In genomic region chr6:100109351-100109750, GRCm38 (mm10) we compare ENCODE assay signal across 23 mouse cellular contexts.
DNase-seq lines count a peak whose midpoint lies in the region; ATAC-seq and TF ChIP-seq lines count a peak whose summit lies in the region.
"Had no signal": no experiment of that assay in that cellular context is flagged by ENCODE, and none has a peak within 500 bp of the region (broad histone marks: within the 10 kb centered on the region; RNA-seq: fewer than 3 reads in every experiment).

No protein-coding gene starts in this region.

- H3K4me2 ChIP-seq in embryonic facial prominence, embryonic 14.5 days (ENCODE audit: low read depth, low read length) = no peak overlapping the region
- no peak overlapping the region for H3K4me2 ChIP-seq in heart, embryonic 15.5 days
- no peak overlapping the region for H3K4me2 ChIP-seq in kidney, embryonic 15.5 days
- no peak overlapping the region for H3K4me2 ChIP-seq in stomach, embryonic 14.5 days (replicated peaks; ENCODE audit: low read depth, low read length)
- H3K4me2 ChIP-seq in stomach, postnatal 0 days (replicated peaks; ENCODE audit: low read depth) = no peak overlapping the region
- H3K4me2 ChIP-seq: hindbrain, embryonic 15.5 days; limb, embryonic 13.5 days; liver, embryonic 11.5 days; midbrain, embryonic 11.5 days; neural tube, embryonic 12.5 days had no signal

- H3K36me3 ChIP-seq in embryonic facial prominence, embryonic 14.5 days (ENCODE audit: control insufficient read depth, insufficient read depth, low read length) = no peaks in the 10 kb centered on the region
- no peaks in the 10 kb centered on the region for H3K36me3 ChIP-seq in embryonic facial prominence, embryonic 10.5 days (replicated peaks)
- H3K36me3 ChIP-seq in heart, embryonic 15.5 days = no peaks in the 10 kb centered on the region
- no peaks in the 10 kb centered on the region for H3K36me3 ChIP-seq in kidney, embryonic 15.5 days
- H3K36me3 ChIP-seq in stomach, embryonic 14.5 days (ENCODE audit: control insufficient read depth, insufficient read depth, low read length) = no peaks in the 10 kb centered on the region
- H3K36me3 ChIP-seq in stomach, postnatal 0 days (ENCODE audit: control insufficient read depth, insufficient read depth, low read length) = no peaks in the 10 kb centered on the region
- H3K36me3 ChIP-seq: hindbrain, embryonic 10.5 days; hindbrain, embryonic 15.5 days; limb, embryonic 13.5 days; neural tube, embryonic 12.5 days had no signal

- H3K4me3 ChIP-seq in embryonic facial prominence, embryonic 14.5 days (ENCODE audit: low read depth, low read length) = no peak overlapping the region
- no peak overlapping the region for H3K4me3 ChIP-seq in embryonic facial prominence, embryonic 10.5 days
- no peak overlapping the region for H3K4me3 ChIP-seq in heart, embryonic 15.5 days
- no peak overlapping the region for H3K4me3 ChIP-seq in kidney, embryonic 15.5 days (replicated peaks)
- H3K4me3 ChIP-seq in stomach, embryonic 14.5 days (ENCODE audit: low read depth, low read length) = no peak overlapping the region
- no peak overlapping the region for H3K4me3 ChIP-seq in stomach, postnatal 0 days (ENCODE audit: low read depth, low read length)
- H3K4me3 ChIP-seq: hindbrain, embryonic 10.5 days; hindbrain, embryonic 15.5 days; limb, embryonic 13.5 days; neural tube, embryonic 12.5 days had no signal

- 0 out of 2 replicates have a peak, but pooled peaks cover 3% of the 10 kb centered on the region for H3K4me1 ChIP-seq in embryonic facial prominence, embryonic 14.5 days (ENCODE audit: control insufficient read depth, insufficient read depth, low read length)
- peaks cover 25% of the 10 kb centered on the region for H3K4me1 ChIP-seq in embryonic facial prominence, embryonic 10.5 days
- peaks cover 49% of the 10 kb centered on the region for H3K4me1 ChIP-seq in heart, embryonic 15.5 days (replicated peaks)
- H3K4me1 ChIP-seq in kidney, embryonic 15.5 days = peaks cover 46% of the 10 kb centered on the region
- H3K4me1 ChIP-seq in stomach, embryonic 14.5 days (ENCODE audit: control insufficient read depth, insufficient read depth, low read length) = peaks cover 14% of the 10 kb centered on the region; the same call in 1 of the 2 replicates
- H3K4me1 ChIP-seq in stomach, postnatal 0 days (replicated peaks; ENCODE audit: control insufficient read depth, insufficient read depth) = no peaks in the 10 kb centered on the region
- H3K4me1 ChIP-seq: neural tube, embryonic 12.5 days had no signal

- no peaks in the 10 kb centered on the region for H3K9me3 ChIP-seq in embryonic facial prominence, embryonic 14.5 days (ENCODE audit: control insufficient read depth, low read length)
- no peaks in the 10 kb centered on the region for H3K9me3 ChIP-seq in embryonic facial prominence, embryonic 10.5 days
- no peaks in the 10 kb centered on the region for H3K9me3 ChIP-seq in heart, embryonic 15.5 days (replicated peaks)
- no peaks in the 10 kb centered on the region for H3K9me3 ChIP-seq in kidney, embryonic 15.5 days (replicated peaks)
- H3K9me3 ChIP-seq in stomach, embryonic 14.5 days (ENCODE audit: control insufficient read depth, low read depth, low read length) = no peaks in the 10 kb centered on the region
- H3K9me3 ChIP-seq in stomach, postnatal 0 days (ENCODE audit: control insufficient read depth, low read length) = no peaks in the 10 kb centered on the region
- H3K9me3 ChIP-seq: hindbrain, embryonic 10.5 days; hindbrain, embryonic 15.5 days; limb, embryonic 13.5 days; neural tube, embryonic 12.5 days had no signal

- no peak overlapping the region for H3K27ac ChIP-seq in embryonic facial prominence, embryonic 14.5 days (replicated peaks; ENCODE audit: low read depth, low read length)
- H3K27ac ChIP-seq in embryonic facial prominence, embryonic 10.5 days (replicated peaks) = no peak overlapping the region
- H3K27ac ChIP-seq in heart, embryonic 15.5 days = peak overlapping the region; percentile 53
- peak overlapping the region; percentile 60; the same call in 1 of the 2 replicates for H3K27ac ChIP-seq in kidney, embryonic 15.5 days
- no peak overlapping the region for H3K27ac ChIP-seq in stomach, embryonic 14.5 days (ENCODE audit: low read length)
- no peak overlapping the region for H3K27ac ChIP-seq in stomach, postnatal 0 days (replicated peaks)
- H3K27ac ChIP-seq: hindbrain, embryonic 10.5 days; hindbrain, embryonic 15.5 days; limb, embryonic 13.5 days; neural tube, embryonic 12.5 days had no signal

- H3K27me3 ChIP-seq in embryonic facial prominence, embryonic 14.5 days (replicated peaks; ENCODE audit: control insufficient read depth, insufficient read depth, low read length) = no peaks in the 10 kb centered on the region; the same call in 1 of the 2 replicates
- H3K27me3 ChIP-seq in embryonic facial prominence, embryonic 10.5 days (replicated peaks; ENCODE audit: low read depth, poor library complexity, severe bottlenecking) = peaks cover 49% of the 10 kb centered on the region
- H3K27me3 ChIP-seq in heart, embryonic 15.5 days = 0 out of 2 replicates have a peak, but pooled peaks cover 7% of the 10 kb centered on the region
- peaks cover 61% of the 10 kb centered on the region for H3K27me3 ChIP-seq in kidney, embryonic 15.5 days
- H3K27me3 ChIP-seq in stomach, embryonic 14.5 days (ENCODE audit: control insufficient read depth, insufficient read depth, low read length) = no peaks in the 10 kb centered on the region
- no peaks in the 10 kb centered on the region for H3K27me3 ChIP-seq in stomach, postnatal 0 days (ENCODE audit: control insufficient read depth, insufficient read depth, low read length)
- H3K27me3 ChIP-seq: CH12.LX; hindbrain, embryonic 15.5 days had no signal

- no peak for TF ChIP-seq EP300 in stomach, postnatal 0 days (optimal IDR thresholded peaks at IDR 0.05)

- WGBS in embryonic facial prominence, embryonic 14.5 days = 67% methylated on average over 3 of the region's 3 CpGs
- WGBS in embryonic facial prominence, embryonic 10.5 days = 69% methylated on average over 3 of the region's 3 CpGs
- WGBS in heart, embryonic 15.5 days = 69% methylated on average over 3 of the region's 3 CpGs
- 39% methylated on average over 3 of the region's 3 CpGs for WGBS in kidney, embryonic 15.5 days
- whole genome bisulfite sequencing in stomach, embryonic 14.5 days = 71% methylated on average over 3 of the region's 3 CpGs
- WGBS in stomach, postnatal 0 days = 72% methylated on average over 3 of the region's 3 CpGs

- TF ChIP-seq CTCF in stomach, postnatal 0 days (IDR thresholded peaks at IDR 0.05; ENCODE audit: low read depth) = no peak

- no peak for DNase-seq in embryonic facial prominence, embryonic 14.5 days (ENCODE audit: low spot score)
- no peak for DNase-seq in embryonic facial prominence, embryonic 10.5 days (ENCODE audit: low spot score)
- no peak for DNase-seq in heart, adult 11 months
- no peak for DNase-seq in kidney, postnatal 36 days
- DNase-seq in stomach, postnatal 0 days (ENCODE audit: low spot score) = no peak
- DNase-seq: adrenal gland, adult 8-10 months; cerebellum, adult 8-10 months; cerebellum, postnatal 25 days; thymus, adult 2 months; thymus, postnatal 36 days had no signal

- ATAC-seq in embryonic facial prominence, embryonic 14.5 days (ENCODE audit: low read depth) = 0 out of 2 replicates have a peak, but pooled peaks have one; percentile 22
- ATAC-seq in heart, embryonic 15.5 days (replicated peaks; ENCODE audit: insufficient number of reproducible peaks, insufficient read depth, low FRiP score, low read depth) = no peak
- no peak for ATAC-seq in kidney, embryonic 15.5 days (replicated peaks; ENCODE audit: low FRiP score)
- 0 out of 2 replicates have a peak, but pooled peaks have one; percentile 3 for ATAC-seq in stomach, embryonic 14.5 days (ENCODE audit: insufficient number of reproducible peaks, insufficient read depth, low FRiP score, low read depth)
- ATAC-seq in stomach, postnatal 0 days (ENCODE audit: low FRiP score, low TSS enrichment) = no peak
- ATAC-seq: forebrain, embryonic 14.5 days; inflammation-experienced regulatory T-cells, adult 6 months; midbrain, embryonic 16.5 days had no signal

- H3K9ac ChIP-seq in embryonic facial prominence, embryonic 14.5 days (ENCODE audit: low read depth, low read length) = no peak overlapping the region
- H3K9ac ChIP-seq in heart, embryonic 15.5 days = no peak overlapping the region
- no peak overlapping the region for H3K9ac ChIP-seq in kidney, embryonic 15.5 days
- H3K9ac ChIP-seq in stomach, embryonic 14.5 days (replicated peaks; ENCODE audit: low read depth, low read length) = no peak overlapping the region
- H3K9ac ChIP-seq in stomach, postnatal 0 days (ENCODE audit: low read length) = no peak overlapping the region
- H3K9ac ChIP-seq: hindbrain, embryonic 15.5 days; limb, embryonic 13.5 days; neural tube, embryonic 12.5 days had no signal

Comparison
In these comparisons a context has a peak if more than half of its experiments do, and no peak if none do; other contexts are left out.
1. ATAC-seq: peak in embryonic facial prominence, embryonic 14.5 days (single experiment) and stomach, embryonic 14.5 days (single experiment); none in heart, embryonic 15.5 days (single experiment), kidney, embryonic 15.5 days (single experiment) and stomach, postnatal 0 days (single experiment).
2. H3K27ac ChIP-seq: peak in heart, embryonic 15.5 days (single experiment) and kidney, embryonic 15.5 days (single experiment); none in embryonic facial prominence, embryonic 14.5 days (single experiment), embryonic facial prominence, embryonic 10.5 days (single experiment), stomach, embryonic 14.5 days (single experiment) and stomach, postnatal 0 days (single experiment).